Mouse (Mus musculus): ENCODE measurements around the gene Btbd7.

- TF ChIP-seq CTCF (IDR thresholded peaks at IDR 0.05) (no peak), EP300 (IDR thresholded peaks at IDR 0.05) (no peak)
Measured at GRCm38 (mm10) chr12:102763696-102764095, 114.6 kb downstream of the Btbd7 start.

Measured in lung, postnatal 0 days (tissue).